Mouse (Mus musculus) bone marrow macrophage, adult 2 months (primary cell): ENCODE data around the gene Myb.

Experiments used
- CTCF ChIP-seq: IDR thresholded peaks from 2 replicates; pipeline ENCODE4 v1.5.1; 2012; ENCODE audit warnings: low read depth, mild to moderate bottlenecking, low read length, moderate library complexity
- POLR2A ChIP-seq: IDR thresholded peaks from 2 replicates; pipeline ENCODE4 v1.6.1; 2012; ENCODE audit warnings: mild to moderate bottlenecking, low read depth, low read length, borderline replicate concordance

GRCm38 (mm10) chr10:21146263-21146662, 14.5 kb downstream of the Myb start:
- no peak for TF ChIP-seq CTCF
- TF ChIP-seq POLR2A: no peak
